Mouse (Mus musculus) lung, postnatal 0 days (tissue): Measurements from ENCODE around the gene Sirt3. TPM values are rescaled to one million over a fixed set of nuclear protein-coding genes. Genes with fewer than 3 reads are reported as not detected.

ENCODE experiments used
- ATAC-seq: fragments of 200-750 bp; cut with Nextera tagmentation; 2 replicates; pipeline ENCODE4 v1.8.0; 2017; ENCODE audit warnings: moderate library complexity
- DNase-seq: peaks from one replicate; pipeline ENCODE4 v3.0.0-alpha.2; 2016; ENCODE audit warnings: low spot score
- H3K27ac ChIP-seq: fragments of 300-500 bp; sonication (generic); 2 replicates; pipeline ENCODE4 v1.5.1; 2014; ENCODE audit warnings: antibody characterized with exemption, mild to moderate bottlenecking, low read length, mixed read lengths
- H3K27me3 ChIP-seq: fragments of 300-500 bp; sonication (generic); replicated peaks from 2 replicates; pipeline ENCODE4 v1.6.1; 2014; ENCODE audit warnings: low read length, mixed read lengths; ENCODE audit not compliant: insufficient read depth
- H3K36me3 ChIP-seq: fragments of 300-500 bp; sonication (generic); 2 replicates; pipeline ENCODE4 v1.6.1; 2014; ENCODE audit warnings: low read length, mixed read lengths; ENCODE audit not compliant: insufficient read depth
- H3K4me1 ChIP-seq: fragments of 300-500 bp; sonication (generic); 2 replicates; pipeline ENCODE4 v1.6.1; 2014; ENCODE audit warnings: antibody characterized with exemption, low read depth, low read length, mixed read lengths; ENCODE audit not compliant: insufficient read depth
- H3K4me2 ChIP-seq: fragments of 300-500 bp; sonication (generic); replicated peaks from 2 replicates; pipeline ENCODE4 v1.6.1; 2014; ENCODE audit warnings: low read depth, mild to moderate bottlenecking, low read length, moderate library complexity, mixed read lengths
- H3K4me3 ChIP-seq: fragments of 300-500 bp; sonication (generic); 2 replicates; pipeline ENCODE4 v1.5.1; 2014; ENCODE audit warnings: low read depth, low read length
- H3K9ac ChIP-seq: fragments of 300-500 bp; sonication (generic); replicated peaks from 2 replicates; pipeline ENCODE4 v1.6.1; 2014; ENCODE audit warnings: low read depth, mild to moderate bottlenecking
- H3K9me3 ChIP-seq: fragments of 300-500 bp; sonication (generic); 2 replicates; pipeline ENCODE4 v1.6.1; 2016; ENCODE audit warnings: low read length, mixed read lengths
- CTCF ChIP-seq: IDR thresholded peaks from 2 replicates; pipeline ENCODE4 v1.5.1; 2016; ENCODE audit warnings: antibody characterized with exemption, mild to moderate bottlenecking
- EP300 ChIP-seq: IDR thresholded peaks from 2 replicates; pipeline ENCODE4 v1.6.1; 2016; ENCODE audit warnings: antibody characterized with exemption, mild to moderate bottlenecking, control low read depth
- WGBS: fragments of 180-500 bp; shearing (Covaris S2); extraction: QIAGEN DNeasy Blood & Tissue Kit; methylation state at CpG from one replicate; pipeline ENCODE4 v1.1.7; 2014; 5-methylcytosine and 5-hydroxymethylcytosine counted together
- polyA plus RNA-seq: library from polyadenylated mRNA; unstranded; fragments of >200 nt; fragmentation: Nextera tagmentation; extraction: Ambion mirVana; gene quantifications from 2 replicates; pipeline ENCODE4 v1.2.1, GENCODE M21; 2015

Gene Sirt3
- polyA plus RNA-seq, 1 experiment from 2014 or later: 23.7 TPM

DNA sequence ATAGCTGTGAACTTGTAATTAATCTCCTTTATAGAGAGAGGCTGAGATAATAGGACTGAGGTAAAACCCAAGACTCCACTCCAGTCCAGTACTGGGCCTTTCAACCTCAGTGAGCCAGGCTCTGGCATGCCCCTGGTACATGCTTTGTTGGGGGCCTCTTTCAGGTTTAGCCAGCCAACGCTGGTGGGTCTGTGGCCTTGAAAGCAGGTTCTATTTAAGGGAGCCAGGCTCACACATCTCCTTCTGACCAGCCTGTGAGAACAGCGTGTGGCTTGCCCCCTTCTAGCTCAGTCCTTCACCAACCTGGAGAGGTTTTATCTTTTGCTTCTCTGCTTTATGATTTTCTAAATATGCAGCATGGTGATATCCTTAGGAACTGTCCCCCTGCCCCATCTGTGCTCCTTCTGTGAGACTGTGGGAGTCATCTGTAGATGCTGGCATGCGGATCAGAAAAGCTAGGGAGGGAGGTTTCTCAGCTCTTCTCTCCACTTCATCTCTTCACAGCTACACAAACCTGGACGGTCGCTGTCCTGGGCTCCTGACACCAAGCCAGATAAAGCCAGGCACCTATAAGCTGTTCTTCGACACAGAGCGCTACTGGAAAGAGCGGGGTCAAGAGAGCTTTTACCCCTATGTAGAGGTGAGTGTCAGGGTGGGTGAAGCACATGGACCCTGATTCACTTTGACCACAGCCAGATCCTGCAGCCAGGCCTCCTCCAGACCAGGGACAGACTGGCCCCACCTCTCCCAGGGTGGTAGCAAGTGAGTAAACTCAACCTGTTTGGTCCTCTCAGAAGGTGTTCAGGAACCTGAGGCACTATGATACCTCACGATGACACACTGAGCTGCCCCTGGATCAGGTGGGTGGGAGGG is 45.6 kb downstream of the Sirt3 start:
- Histone ChIP-seq H3K4me1 (no peaks in the 10 kb centered on the region), H3K27me3 (no peaks in the 10 kb centered on the region), H3K4me2 (no peak overlapping the region), H3K4me3 (no peak overlapping the region), H3K9me3 (no peaks in the 10 kb centered on the region), H3K9ac (no peak overlapping the region), H3K27ac (no peak overlapping the region), H3K36me3 (no peaks in the 10 kb centered on the region)
- no peak for ATAC-seq
- DNase-seq: no peak
- WGBS: 72% methylated on average over 9 of the region's 9 CpGs
- TF ChIP-seq EP300 (no peak), CTCF (no peak)

DNA sequence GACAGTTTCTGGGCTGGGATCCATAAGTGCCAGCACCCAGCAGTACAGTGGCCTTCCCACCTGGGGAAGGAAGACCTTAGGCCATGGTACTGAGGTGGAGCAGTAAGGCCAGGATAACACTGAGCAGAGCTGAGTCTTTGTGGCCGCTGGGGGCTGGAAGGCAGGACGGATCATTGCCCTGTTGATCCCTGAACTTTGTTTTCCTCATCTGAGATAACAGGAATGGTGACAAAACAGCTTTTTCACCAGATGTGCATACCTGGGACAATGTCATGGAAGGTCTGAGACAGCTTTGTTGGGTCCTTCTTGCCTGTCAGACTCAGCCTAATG is 46.4 kb downstream of the Sirt3 start:
- 72% methylated on average over 2 of the region's 2 CpGs for WGBS
- Histone ChIP-seq H3K9ac (no peak overlapping the region), H3K4me3 (no peak overlapping the region), H3K4me2 (peak overlapping the region; percentile 32; the same call in 1 of the 2 replicates), H3K4me1 (no peaks in the 10 kb centered on the region), H3K27me3 (no peaks in the 10 kb centered on the region), H3K9me3 (no peaks in the 10 kb centered on the region), H3K36me3 (no peaks in the 10 kb centered on the region), H3K27ac (no peak overlapping the region)
- TF ChIP-seq CTCF (no peak), EP300 (no peak)
- no peak for DNase-seq
- 0 out of 2 replicates have a peak, but pooled peaks have one; percentile 4 for ATAC-seq

- Histone ChIP-seq H3K4me2 (peak within 1 kb of the TSS; percentile 32; the same call in 1 of the 2 replicates), H3K9me3 (no peaks in the 10 kb centered on the region), H3K4me3 (no peak within 1 kb of the TSS), H3K4me1 (no peaks in the 10 kb centered on the region), H3K9ac (no peak within 1 kb of the TSS), H3K27me3 (no peaks in the 10 kb centered on the region), H3K36me3 (no peaks in the 10 kb centered on the region), H3K27ac (no peak within 1 kb of the TSS)
- no peak for TF ChIP-seq CTCF
- no peak for TF ChIP-seq EP300
- 36% methylated on average over 20 of the region's 20 CpGs for WGBS
- peak; percentile 89 for ATAC-seq
- DNase-seq: peak; percentile 64
Observed at GRCm38 (mm10) chr7:140834968-140835757, 46.9 kb downstream of the Sirt3 start, which contains the start of gene Urah. TSS of gene Urah (plus strand) at chr7:140835018.

- WGBS: 81% methylated on average over 4 of the region's 4 CpGs
- H3K27ac ChIP-seq: no peak overlapping the region
- TF ChIP-seq EP300 (no peak), CTCF (no peak)
Observed at GRCm38 (mm10) chr7:140833341-140833740, 48.8 kb downstream of the Sirt3 start.

GRCm38 (mm10) chr7:140831447-140831846 is 50.7 kb downstream of the Sirt3 start:
- Histone ChIP-seq H3K27ac (no peak overlapping the region), H3K27me3 (no peaks in the 10 kb centered on the region), H3K9me3 (no peaks in the 10 kb centered on the region), H3K9ac (no peak overlapping the region), H3K4me1 (no peaks in the 10 kb centered on the region), H3K4me3 (no peak overlapping the region), H3K4me2 (no peak overlapping the region), H3K36me3 (no peaks in the 10 kb centered on the region)
- ATAC-seq (no peak), DNase-seq (no peak)
- 55% methylated on average over 6 of the region's 6 CpGs for WGBS
- TF ChIP-seq CTCF (no peak), EP300 (no peak)

More at GRCm38 (mm10) chr7:140833341-140833740, 48.8 kb downstream of the Sirt3 start:
- Histone ChIP-seq H3K4me2 (no peak overlapping the region), H3K27me3 (no peaks in the 10 kb centered on the region), H3K36me3 (no peaks in the 10 kb centered on the region), H3K9me3 (no peaks in the 10 kb centered on the region), H3K9ac (no peak overlapping the region), H3K4me1 (no peaks in the 10 kb centered on the region), H3K4me3 (no peak overlapping the region)
- no peak for ATAC-seq
- no peak for DNase-seq

DNA sequence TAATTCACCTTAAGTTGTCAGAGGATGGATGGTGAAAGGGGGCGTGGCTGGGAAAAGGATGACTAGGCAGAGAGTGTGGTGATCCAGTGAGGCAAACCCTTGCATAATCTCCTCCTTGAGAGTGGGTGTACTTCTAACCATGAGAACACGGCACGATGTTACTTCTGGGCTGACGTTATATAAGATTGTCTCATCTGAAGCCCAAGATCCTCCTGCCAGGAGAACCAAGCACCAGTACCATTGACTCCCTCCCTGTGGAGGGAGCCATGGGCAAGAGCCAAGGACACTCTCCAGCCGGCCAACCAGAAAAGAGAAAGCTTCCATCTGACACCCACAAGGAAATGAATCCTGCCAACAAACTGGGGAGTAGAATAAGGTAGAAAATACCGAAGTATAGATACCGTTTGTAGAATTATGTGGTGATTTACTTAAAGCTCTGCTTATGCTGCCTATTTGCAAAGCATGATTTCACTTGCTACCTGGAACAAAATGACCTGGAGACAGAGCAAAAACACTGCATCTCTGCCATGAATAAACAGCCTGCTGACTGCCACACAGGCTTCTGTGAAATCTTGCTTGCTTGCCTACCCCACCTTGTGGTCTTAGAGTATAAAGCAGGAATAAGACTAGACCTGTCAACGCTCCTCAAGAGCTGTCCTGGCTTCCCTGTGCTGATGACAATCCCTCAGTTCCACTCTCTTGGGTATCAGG is 53.8 kb downstream of the Sirt3 start:
- ATAC-seq: peak; percentile 69
- no peaks in the 10 kb centered on the region for H3K4me1 ChIP-seq
- no peaks in the 10 kb centered on the region for H3K27me3 ChIP-seq
- H3K4me3 ChIP-seq: no peak overlapping the region
- H3K36me3 ChIP-seq: no peaks in the 10 kb centered on the region
- peak; percentile 74 for DNase-seq
- WGBS: 18% methylated on average over 8 of the region's 8 CpGs
- no peak overlapping the region for H3K9ac ChIP-seq
- no peak for TF ChIP-seq EP300
- peak; percentile 74 for TF ChIP-seq CTCF
- H3K27ac ChIP-seq: no peak overlapping the region
- H3K9me3 ChIP-seq: no peaks in the 10 kb centered on the region
- 0 out of 2 replicates have a peak overlapping the region, but pooled peaks have one; percentile 8 for H3K4me2 ChIP-seq
